Mouse (Mus musculus) lung, postnatal 0 days (tissue): ENCODE data around the gene Rab33b.

Experiments
- CTCF ChIP-seq: IDR thresholded peaks from 2 replicates; pipeline ENCODE4 v1.5.1; 2016; ENCODE audit warnings: antibody characterized with exemption, mild to moderate bottlenecking
- EP300 ChIP-seq: IDR thresholded peaks from 2 replicates; pipeline ENCODE4 v1.6.1; 2016; ENCODE audit warnings: antibody characterized with exemption, mild to moderate bottlenecking, control low read depth

GRCm38 (mm10) chr3:51504385-51504952, 20.7 kb downstream of the Rab33b start:
- TF ChIP-seq CTCF (no peak), EP300 (no peak)
